Mouse (Mus musculus): ENCODE data around the gene Plekha6. TPM values are rescaled to one million over a fixed set of nuclear protein-coding genes. Genes with fewer than 3 reads are reported as not detected.

The Plekha6 gene
- total and polyA plus RNA-seq, 3 experiments = 11.8 to 28.5 TPM; not detected in 1

- H3K27me3 ChIP-seq (ENCODE audit: control insufficient read depth in 1 of 2, insufficient read depth in 2 of 2, low read length in 2 of 2) = no peaks in the 10 kb centered on the region
- TF ChIP-seq ZC3H11A (IDR thresholded peaks at IDR 0.05; ENCODE audit: low read depth, low read length) (no peak), ELF1 (IDR thresholded peaks at IDR 0.05; ENCODE audit: low read depth, low read length) (no peak), MYB (IDR thresholded peaks at IDR 0.05; ENCODE audit: low read depth, low read length) (no peak), SIN3A (IDR thresholded peaks at IDR 0.05; ENCODE audit: low read length) (no peak), EP300 (IDR thresholded peaks at IDR 0.05; ENCODE audit: low read depth in 1 of 2, low read length in 2 of 2) (no peak), GATA1 (IDR thresholded peaks at IDR 0.05; ENCODE audit: low read depth, low read length) (no peak), MYC (IDR thresholded peaks at IDR 0.05; ENCODE audit: low read depth, low read length) (no peak), TCF12 (IDR thresholded peaks at IDR 0.05; ENCODE audit: low read depth, low read length) (no peak), KAT2A (conservative IDR thresholded peaks at IDR 0.05; ENCODE audit: low read depth, low read length) (no peak), NELFE (IDR thresholded peaks at IDR 0.05; ENCODE audit: low read depth, low read length) (no peak), ZMIZ1 (IDR thresholded peaks at IDR 0.05; ENCODE audit: low read depth, low read length) (no peak), MEF2A (IDR thresholded peaks at IDR 0.05; ENCODE audit: extremely low read depth, insufficient replicate concordance, low read depth, low read length, poor library complexity, severe bottlenecking) (no peak), RCOR1 (IDR thresholded peaks at IDR 0.05; ENCODE audit: low read depth, low read length) (no peak), POLR2AphosphoS2 (IDR thresholded peaks at IDR 0.05; ENCODE audit: low read length) (no peak), ZKSCAN1 (IDR thresholded peaks at IDR 0.05; ENCODE audit: low read depth, low read length) (no peak), TBP (IDR thresholded peaks at IDR 0.05; ENCODE audit: low read depth, low read length) (no peak), E2F4 (IDR thresholded peaks at IDR 0.05; ENCODE audit: borderline replicate concordance, low read depth, low read length) (no peak), SMC3 (IDR thresholded peaks at IDR 0.05; ENCODE audit: low read depth, low read length) (no peak), POLR2A (IDR thresholded peaks at IDR 0.05; ENCODE audit: control insufficient read depth in 1 of 2, insufficient read depth in 1 of 2, low read depth in 1 of 2, low read length in 2 of 2, poor library complexity in 1 of 2) (no peak), GABPA (IDR thresholded peaks at IDR 0.05; ENCODE audit: low read depth, low read length) (no peak)
- H3K36me3 ChIP-seq (ENCODE audit: control insufficient read depth in 1 of 2, insufficient read depth in 2 of 2, low read length in 2 of 2) = no peaks in the 10 kb centered on the region
- no peaks in the 10 kb centered on the region for H3K9me3 ChIP-seq (replicated peaks; ENCODE audit: insufficient read depth, low read length)
- H3K79me2 ChIP-seq (ENCODE audit: control insufficient read depth, insufficient read depth, low read length, poor library complexity) = no peaks in the 10 kb centered on the region
- H3K4me1 ChIP-seq (ENCODE audit: control insufficient read depth in 1 of 2, insufficient read depth in 2 of 2, low read length in 2 of 2) = no peaks in the 10 kb centered on the region
- no peak overlapping the region for H3K9ac ChIP-seq (ENCODE audit: control insufficient read depth, low read depth, low read length, poor library complexity, severe bottlenecking)
- no peak overlapping the region for H3K27ac ChIP-seq (ENCODE audit: control insufficient read depth, low read depth, low read length)
- H3K4me3 ChIP-seq (ENCODE audit: control insufficient read depth in 1 of 2, insufficient read depth in 1 of 2, low read depth in 2 of 2, low read length in 2 of 2) = no peak overlapping the region
- DNase-seq (ENCODE audit: low read depth, low spot score) = no peak
Observed at GRCm38 (mm10) chr1:133212273-133212672, 48.3 kb downstream of the Plekha6 start.

GRCm38 (mm10) chr1:133213098-133213497 lies 49.1 kb downstream of the Plekha6 start:
- Histone ChIP-seq H3K4me3 (ENCODE audit: control insufficient read depth in 1 of 2, insufficient read depth in 1 of 2, low read depth in 2 of 2, low read length in 2 of 2) (no peak overlapping the region), H3K79me2 (ENCODE audit: control insufficient read depth, insufficient read depth, low read length, poor library complexity) (no peaks in the 10 kb centered on the region), H3K36me3 (ENCODE audit: control insufficient read depth in 1 of 2, insufficient read depth in 2 of 2, low read length in 2 of 2) (no peaks in the 10 kb centered on the region), H3K27ac (ENCODE audit: control insufficient read depth, low read depth, low read length) (no peak overlapping the region), H3K9ac (ENCODE audit: control insufficient read depth, low read depth, low read length, poor library complexity, severe bottlenecking) (no peak overlapping the region), H3K9me3 (replicated peaks; ENCODE audit: insufficient read depth, low read length) (no peaks in the 10 kb centered on the region), H3K4me1 (ENCODE audit: control insufficient read depth in 1 of 2, insufficient read depth in 2 of 2, low read length in 2 of 2) (no peaks in the 10 kb centered on the region), H3K27me3 (ENCODE audit: control insufficient read depth in 1 of 2, insufficient read depth in 2 of 2, low read length in 2 of 2) (no peaks in the 10 kb centered on the region)
- no peak for DNase-seq (ENCODE audit: low read depth, low spot score)
- TF ChIP-seq ZKSCAN1 (IDR thresholded peaks at IDR 0.05; ENCODE audit: low read depth, low read length) (no peak), CHD1 (IDR thresholded peaks at IDR 0.05; ENCODE audit: low read depth, low read length) (no peak), HCFC1 (IDR thresholded peaks at IDR 0.05; ENCODE audit: low read depth, low read length) (no peak), POLR2A (IDR thresholded peaks at IDR 0.05; ENCODE audit: control insufficient read depth in 1 of 2, insufficient read depth in 1 of 2, low read depth in 1 of 2, low read length in 2 of 2, poor library complexity in 1 of 2) (no peak), MAX (IDR thresholded peaks at IDR 0.05; ENCODE audit: low read length) (no peak), USF2 (IDR thresholded peaks at IDR 0.05; ENCODE audit: borderline replicate concordance in 1 of 2, insufficient read depth in 1 of 2, low read depth in 1 of 2, low read length in 2 of 2) (no peak), ETS1 (IDR thresholded peaks at IDR 0.05; ENCODE audit: low read depth, low read length) (no peak), MAZ (IDR thresholded peaks at IDR 0.05; ENCODE audit: low read depth, low read length) (no peak), MYB (IDR thresholded peaks at IDR 0.05; ENCODE audit: low read depth, low read length) (no peak), TCF12 (IDR thresholded peaks at IDR 0.05; ENCODE audit: low read depth, low read length) (no peak), SMC3 (IDR thresholded peaks at IDR 0.05; ENCODE audit: low read depth, low read length) (no peak), EP300 (IDR thresholded peaks at IDR 0.05; ENCODE audit: low read depth in 1 of 2, low read length in 2 of 2) (no peak), RAD21 (IDR thresholded peaks at IDR 0.05; ENCODE audit: low read depth, low read length) (no peak), MEF2A (IDR thresholded peaks at IDR 0.05; ENCODE audit: extremely low read depth, insufficient replicate concordance, low read depth, low read length, poor library complexity, severe bottlenecking) (no peak), NELFE (IDR thresholded peaks at IDR 0.05; ENCODE audit: low read depth, low read length) (no peak), KAT2A (conservative IDR thresholded peaks at IDR 0.05; ENCODE audit: low read depth, low read length) (no peak), RCOR1 (IDR thresholded peaks at IDR 0.05; ENCODE audit: low read depth, low read length) (no peak), POLR2AphosphoS2 (IDR thresholded peaks at IDR 0.05; ENCODE audit: low read length) (no peak), ZMIZ1 (IDR thresholded peaks at IDR 0.05; ENCODE audit: low read depth, low read length) (no peak)

Measured in MEL (cell line).